Mouse (Mus musculus) neural tube, embryonic 12.5 days (tissue): ENCODE results near the gene Znrf1. TPM values are rescaled to one million over a fixed set of nuclear protein-coding genes. Genes with fewer than 3 reads are reported as not detected.

ENCODE experiments used
- ATAC-seq: fragments of 200-750 bp; cut with Nextera tagmentation; 2 replicates; pipeline ENCODE4 v1.8.0; 2017; ENCODE audit warnings: low read depth, mild to moderate bottlenecking, moderate TSS enrichment, moderate library complexity; ENCODE audit not compliant: low FRiP score
- H3K27ac ChIP-seq: fragments of 300-500 bp; sonication (generic); 2 replicates; pipeline ENCODE4 v1.5.1; 2016
- H3K27me3 ChIP-seq: fragments of 300-500 bp; sonication (generic); replicated peaks from 2 replicates; pipeline ENCODE4 v1.6.1; 2016; ENCODE audit warnings: mild to moderate bottlenecking
- H3K36me3 ChIP-seq: fragments of 300-500 bp; sonication (generic); 2 replicates; pipeline ENCODE4 v1.6.1; 2016; ENCODE audit warnings: mild to moderate bottlenecking
- H3K4me1 ChIP-seq: fragments of 300-500 bp; sonication (generic); 2 replicates; pipeline ENCODE4 v1.6.1; 2016
- H3K4me2 ChIP-seq: fragments of 300-500 bp; sonication (generic); replicated peaks from 2 replicates; pipeline ENCODE4 v1.6.1; 2016; ENCODE audit warnings: mild to moderate bottlenecking
- H3K4me3 ChIP-seq: fragments of 300-500 bp; sonication (generic); 2 replicates; pipeline ENCODE4 v1.5.1; 2016
- H3K9ac ChIP-seq: fragments of 300-500 bp; sonication (generic); 2 replicates; pipeline ENCODE4 v1.6.1; 2016; ENCODE audit warnings: mild to moderate bottlenecking
- H3K9me3 ChIP-seq: fragments of 300-500 bp; sonication (generic); 2 replicates; pipeline ENCODE4 v1.6.1; 2016; ENCODE audit warnings: mild to moderate bottlenecking
- WGBS: fragments of 180-500 bp; shearing (Covaris S2); methylation state at CpG from one replicate; pipeline ENCODE4 v1.1.7; 2016; 5-methylcytosine and 5-hydroxymethylcytosine counted together
- polyA plus RNA-seq: library from polyadenylated mRNA; unstranded; fragments of >200 nt; fragmentation: Nextera tagmentation; extraction: Ambion mirVana; gene quantifications from 2 replicates; pipeline ENCODE4 v1.2.1, GENCODE M21; 2016

The Znrf1 gene
- polyA plus RNA-seq, 1 experiment from 2014 or later: 118 TPM

DNA sequence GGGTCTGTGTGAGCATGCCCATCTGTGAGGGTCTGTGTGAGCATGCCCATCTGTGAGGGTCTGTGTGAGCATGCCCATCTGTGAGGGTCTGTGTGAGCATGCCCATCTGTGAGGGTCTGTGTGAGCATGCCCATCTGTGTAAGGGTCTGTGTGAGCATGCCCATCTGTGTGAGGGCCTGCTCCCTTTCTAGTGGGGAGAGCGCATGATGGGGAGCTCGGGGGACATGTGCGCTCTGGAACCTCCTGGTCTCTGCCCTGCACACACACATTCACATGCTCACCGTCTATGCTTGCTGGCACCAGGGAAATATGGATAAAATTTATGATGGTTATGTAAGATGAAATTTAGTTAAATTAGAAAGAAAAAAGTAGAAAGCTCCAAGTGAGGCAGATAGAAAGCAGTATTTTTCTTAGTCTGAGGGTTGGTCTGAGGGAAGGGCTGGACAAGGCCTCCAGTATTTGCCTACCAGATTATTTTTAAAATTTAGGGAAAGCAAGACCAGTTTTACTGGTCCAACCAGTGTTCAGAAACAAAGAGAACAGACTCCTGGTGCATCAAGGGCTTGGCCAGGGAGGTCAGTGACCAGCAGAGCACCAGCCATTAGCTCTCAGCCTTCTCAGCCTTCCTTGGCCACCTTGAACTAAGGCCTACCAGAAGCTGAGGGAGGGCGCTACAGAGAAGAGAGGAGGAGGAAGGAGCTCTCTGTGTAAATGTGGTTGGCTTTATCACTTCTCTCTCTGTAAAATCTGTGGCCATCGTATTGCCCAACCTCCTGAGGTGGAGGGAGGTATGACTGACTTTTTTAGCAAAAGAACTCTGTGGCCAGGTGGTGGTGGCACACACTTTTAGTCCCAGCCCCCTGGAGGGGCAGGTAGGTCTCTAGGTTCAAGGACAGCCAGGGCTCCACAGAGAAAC, 79.1 kb downstream of the Znrf1 start:
- Histone ChIP-seq H3K9me3 (no peaks in the 10 kb centered on the region), H3K4me3 (no peak overlapping the region), H3K27ac (no peak overlapping the region), H3K4me1 (no peaks in the 10 kb centered on the region; the same call in 1 of the 2 replicates), H3K9ac (no peak overlapping the region), H3K27me3 (no peaks in the 10 kb centered on the region), H3K4me2 (no peak overlapping the region), H3K36me3 (peaks cover 14% of the 10 kb centered on the region)
- WGBS: 94% methylated on average over 6 of the region's 6 CpGs
- ATAC-seq: no peak

DNA sequence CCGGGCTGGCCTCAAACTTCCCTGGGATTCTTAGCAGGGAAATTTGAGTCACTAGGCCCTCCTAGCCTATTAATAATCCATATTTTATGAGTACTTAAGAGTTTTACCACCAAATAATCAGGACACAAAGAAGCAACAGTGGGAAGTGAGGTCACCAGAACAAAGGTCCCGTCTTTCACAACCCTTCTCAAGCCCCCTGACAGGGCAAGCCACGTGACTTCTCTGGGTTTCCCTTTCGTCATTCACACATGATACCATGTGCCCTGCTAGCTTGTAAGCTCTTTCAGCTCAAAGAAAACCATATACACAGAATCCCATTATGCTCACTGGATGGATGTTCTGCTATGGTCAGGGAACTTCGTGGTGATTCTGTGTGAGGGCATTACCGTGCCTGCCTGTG, 81.9 kb downstream of the Znrf1 start:
- H3K36me3 ChIP-seq: peaks cover 28% of the 10 kb centered on the region
- H3K27me3 ChIP-seq: no peaks in the 10 kb centered on the region
- H3K27ac ChIP-seq: no peak overlapping the region
- H3K4me1 ChIP-seq: peaks cover 10% of the 10 kb centered on the region
- H3K9me3 ChIP-seq: no peaks in the 10 kb centered on the region
- no peak overlapping the region for H3K4me3 ChIP-seq
- no peak overlapping the region for H3K4me2 ChIP-seq
- no peak for ATAC-seq
- no peak overlapping the region for H3K9ac ChIP-seq
- 59% methylated on average over 6 of the region's 6 CpGs for WGBS

DNA sequence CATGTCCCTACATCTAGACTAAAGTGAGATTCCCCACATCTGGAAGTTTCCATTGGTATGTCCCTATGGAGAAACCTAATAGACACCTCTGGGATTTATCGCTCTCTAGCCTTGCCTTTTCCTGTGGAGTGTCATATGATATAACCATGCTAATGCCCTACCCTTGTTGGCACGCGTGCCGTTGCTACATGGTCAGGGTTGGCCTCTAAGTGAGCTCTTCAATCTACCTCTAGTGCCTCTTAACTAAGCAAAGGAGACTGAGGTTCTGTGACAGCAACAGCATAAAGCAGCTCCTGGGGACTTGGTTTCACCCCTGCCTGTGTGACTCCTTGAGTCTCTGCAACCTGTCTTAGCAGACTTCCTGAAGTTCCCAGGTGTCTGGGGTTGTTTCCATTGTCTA, 82.4 kb downstream of the Znrf1 start:
- Histone ChIP-seq H3K9me3 (no peaks in the 10 kb centered on the region), H3K27ac (no peak overlapping the region), H3K4me1 (peaks cover 10% of the 10 kb centered on the region), H3K36me3 (peaks cover 30% of the 10 kb centered on the region), H3K27me3 (no peaks in the 10 kb centered on the region), H3K9ac (no peak overlapping the region), H3K4me3 (no peak overlapping the region), H3K4me2 (no peak overlapping the region)
- no peak for ATAC-seq
- WGBS: 90% methylated on average over 4 of the region's 4 CpGs

DNA sequence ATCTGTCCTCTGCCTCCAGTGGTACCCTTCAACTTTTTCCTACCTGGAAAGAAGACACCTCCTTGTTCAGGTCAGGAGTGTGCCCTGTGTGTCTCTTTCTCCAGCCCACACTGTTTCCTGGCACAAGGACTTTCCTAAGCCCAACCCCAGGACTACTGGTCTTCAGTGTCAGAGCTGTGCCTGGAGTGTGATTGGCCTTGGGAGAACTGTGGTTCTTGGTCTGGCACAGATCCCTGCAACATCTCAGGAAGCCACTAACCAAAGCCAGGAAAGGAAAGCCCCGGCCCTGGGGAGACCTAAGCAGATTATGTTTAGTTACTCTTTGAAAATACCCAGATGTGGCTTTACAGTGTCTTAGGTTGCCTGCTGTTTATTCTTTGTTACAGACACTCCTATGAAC, 84.0 kb downstream of the Znrf1 start:
- H3K36me3 ChIP-seq: peaks cover 31% of the 10 kb centered on the region
- H3K4me2 ChIP-seq: no peak overlapping the region
- ATAC-seq: no peak
- 91% methylated on average over 1 of the region's 1 CpGs for WGBS
- no peaks in the 10 kb centered on the region for H3K9me3 ChIP-seq
- no peak overlapping the region for H3K4me3 ChIP-seq
- peaks cover 10% of the 10 kb centered on the region for H3K4me1 ChIP-seq
- H3K9ac ChIP-seq: no peak overlapping the region
- no peaks in the 10 kb centered on the region for H3K27me3 ChIP-seq
- H3K27ac ChIP-seq: no peak overlapping the region

DNA sequence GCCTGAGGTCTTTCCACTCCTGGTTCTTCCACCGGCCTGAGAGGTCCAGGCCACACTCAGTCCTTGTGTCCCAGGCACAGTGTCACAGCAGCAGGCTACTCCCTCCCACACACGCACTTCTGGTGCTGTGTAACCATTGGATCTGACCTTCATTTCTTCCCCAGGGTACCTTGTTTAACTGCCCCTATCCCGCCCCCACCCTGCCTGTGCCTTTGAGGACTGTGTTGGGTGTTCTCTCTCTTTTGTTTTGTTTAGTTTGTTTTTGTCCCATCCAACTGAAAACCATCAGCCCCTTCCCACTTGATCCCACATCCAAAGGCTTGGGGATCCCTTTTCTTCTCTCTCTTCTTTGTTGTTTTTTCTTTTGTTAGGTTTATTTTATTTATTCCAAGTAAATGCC, 86.2 kb downstream of the Znrf1 start:
- WGBS: 64% methylated on average over 3 of the region's 3 CpGs
- H3K36me3 ChIP-seq: peaks cover 35% of the 10 kb centered on the region
- ATAC-seq: no peak
- H3K27me3 ChIP-seq: no peaks in the 10 kb centered on the region
- H3K4me2 ChIP-seq: no peak overlapping the region
- no peak overlapping the region for H3K27ac ChIP-seq
- H3K4me3 ChIP-seq: no peak overlapping the region
- peaks cover 10% of the 10 kb centered on the region for H3K4me1 ChIP-seq
- H3K9ac ChIP-seq: 0 out of 2 replicates have a peak overlapping the region, but pooled peaks have one; percentile 29
- no peaks in the 10 kb centered on the region for H3K9me3 ChIP-seq

DNA sequence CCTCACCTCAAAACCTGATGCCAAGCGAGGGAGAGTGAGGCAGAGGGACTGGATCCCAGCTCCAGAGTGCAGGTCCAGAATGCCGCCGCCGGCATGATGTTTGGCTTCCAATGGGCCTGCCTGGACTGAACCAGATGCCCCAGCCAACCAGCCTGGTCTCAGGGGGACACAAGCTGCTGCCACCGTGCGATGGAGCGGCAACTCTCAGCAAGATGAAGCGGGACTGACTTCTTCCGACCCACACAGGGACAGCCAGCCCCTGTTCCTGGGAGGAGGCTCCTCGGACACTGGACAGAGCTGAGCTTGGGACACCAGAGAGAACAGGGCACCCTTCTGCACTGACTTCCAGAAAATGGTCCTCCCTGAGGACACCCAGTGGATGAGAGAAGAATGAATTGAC, 86.7 kb downstream of the Znrf1 start:
- Histone ChIP-seq H3K9ac (no peak overlapping the region), H3K4me2 (no peak overlapping the region), H3K27ac (no peak overlapping the region), H3K27me3 (no peaks in the 10 kb centered on the region), H3K36me3 (peaks cover 38% of the 10 kb centered on the region), H3K4me3 (no peak overlapping the region), H3K4me1 (peaks cover 10% of the 10 kb centered on the region), H3K9me3 (no peaks in the 10 kb centered on the region)
- ATAC-seq: no peak
- WGBS: 76% methylated on average over 10 of the region's 10 CpGs

DNA sequence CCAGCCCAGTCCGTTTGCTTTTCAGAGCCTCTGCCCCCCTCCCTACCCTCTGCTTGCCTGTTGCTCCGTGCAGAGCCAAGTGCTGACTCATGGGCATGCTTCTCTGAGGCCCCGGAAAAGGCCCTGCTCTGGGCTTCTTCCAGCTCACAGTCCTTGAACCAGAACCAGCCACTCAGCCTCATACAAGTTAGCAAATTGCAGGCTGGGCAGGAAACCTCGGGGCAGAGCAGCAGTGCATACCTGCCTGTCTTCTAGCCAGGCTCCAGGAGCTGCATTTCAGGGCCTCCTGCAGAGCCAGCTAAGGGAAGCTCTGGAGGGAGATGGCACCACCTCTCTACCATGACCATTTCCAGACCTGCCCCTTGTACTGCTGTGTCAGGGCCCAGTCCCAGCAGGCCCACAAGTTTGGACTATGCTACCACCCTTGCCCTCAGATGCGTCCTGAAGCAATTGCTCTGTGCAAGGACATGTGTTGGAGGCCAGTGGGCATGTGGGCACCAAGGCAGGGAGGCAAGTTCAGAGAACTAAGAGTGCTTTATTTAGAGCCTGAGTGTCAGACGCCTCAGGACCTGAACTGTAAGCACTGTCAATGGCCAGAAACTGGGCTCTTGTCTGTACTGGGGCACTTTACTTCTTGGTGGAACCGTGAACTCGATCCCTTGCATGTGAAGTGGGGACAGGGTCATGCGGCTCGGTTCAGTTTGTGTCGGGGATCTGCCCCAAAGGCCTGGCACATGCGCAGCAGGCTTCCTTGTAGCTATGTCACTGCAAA, 88.4 kb downstream of the Znrf1 start:
- H3K4me1 ChIP-seq: peaks cover 10% of the 10 kb centered on the region
- no peak for ATAC-seq
- no peak overlapping the region for H3K4me3 ChIP-seq
- no peak overlapping the region for H3K27ac ChIP-seq
- H3K4me2 ChIP-seq: no peak overlapping the region
- H3K9ac ChIP-seq: no peak overlapping the region
- 81% methylated on average over 12 of the region's 12 CpGs for WGBS
- no peaks in the 10 kb centered on the region for H3K9me3 ChIP-seq
- peaks cover 44% of the 10 kb centered on the region for H3K36me3 ChIP-seq
- no peaks in the 10 kb centered on the region for H3K27me3 ChIP-seq

DNA sequence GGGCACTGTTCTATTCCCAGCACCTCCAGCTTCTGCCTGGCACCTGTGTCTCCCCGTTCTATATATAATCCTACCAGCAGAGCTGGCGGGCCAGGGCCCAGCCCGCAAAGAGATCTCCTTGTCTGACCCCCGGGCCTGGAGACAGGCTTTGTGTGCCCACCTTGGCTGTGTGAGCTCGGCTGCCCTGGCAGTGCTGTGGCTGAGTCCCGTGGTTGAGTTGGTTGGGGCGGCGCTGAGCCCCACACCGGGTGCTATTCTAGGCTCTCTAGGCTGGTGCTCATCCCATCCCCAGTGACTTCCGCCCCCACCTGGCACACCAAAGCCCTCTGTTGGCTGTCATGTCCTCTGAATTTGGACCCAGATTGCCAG, 88.9 kb downstream of the Znrf1 start:
- Histone ChIP-seq H3K4me3 (no peak overlapping the region), H3K4me1 (peaks cover 10% of the 10 kb centered on the region), H3K27me3 (no peaks in the 10 kb centered on the region), H3K4me2 (no peak overlapping the region), H3K9ac (no peak overlapping the region), H3K27ac (no peak overlapping the region), H3K9me3 (no peaks in the 10 kb centered on the region), H3K36me3 (peaks cover 42% of the 10 kb centered on the region)
- no peak for ATAC-seq
- WGBS: 95% methylated on average over 10 of the region's 10 CpGs

DNA sequence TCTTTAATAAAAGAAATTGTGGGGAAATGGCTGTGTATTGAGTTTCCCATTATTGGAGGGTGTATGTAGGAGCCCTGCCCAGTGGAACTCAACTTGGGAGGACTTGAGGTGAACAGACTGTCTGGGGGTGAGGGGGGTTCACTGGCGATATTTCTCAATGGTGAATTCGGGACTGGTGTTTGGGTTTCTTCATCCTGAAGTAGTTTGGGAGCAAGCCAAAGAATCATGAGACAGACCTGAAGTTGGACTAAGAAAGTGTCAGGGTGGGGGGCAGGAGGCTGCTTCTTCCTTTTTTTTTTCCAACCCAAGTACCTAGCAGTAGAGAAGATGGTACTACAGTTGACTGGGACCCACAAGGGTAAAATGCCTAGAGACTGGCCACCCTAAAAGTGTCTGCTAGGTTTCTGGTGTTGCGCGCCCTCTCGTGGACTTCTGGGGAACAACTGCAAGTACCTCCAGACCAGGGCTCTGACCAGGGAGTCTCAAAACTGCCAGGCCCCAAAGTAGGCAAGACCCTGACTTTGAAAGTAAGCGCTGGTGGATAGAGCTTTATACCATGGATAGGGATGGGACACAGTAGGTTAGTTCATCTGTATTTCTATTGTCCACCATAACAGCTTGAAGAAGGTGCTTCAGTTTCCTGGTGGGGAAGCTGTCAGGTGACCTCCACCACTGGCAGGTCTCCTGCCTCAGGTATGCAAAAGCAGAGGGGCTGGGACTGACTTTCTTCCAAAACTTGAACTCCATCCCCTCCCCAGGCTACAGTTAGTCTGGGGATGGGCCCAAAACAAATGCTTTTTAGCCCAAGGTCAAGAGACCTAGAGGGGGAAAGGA, 90.0 kb downstream of the Znrf1 start:
- H3K36me3 ChIP-seq: peaks cover 35% of the 10 kb centered on the region
- no peak overlapping the region for H3K27ac ChIP-seq

DNA sequence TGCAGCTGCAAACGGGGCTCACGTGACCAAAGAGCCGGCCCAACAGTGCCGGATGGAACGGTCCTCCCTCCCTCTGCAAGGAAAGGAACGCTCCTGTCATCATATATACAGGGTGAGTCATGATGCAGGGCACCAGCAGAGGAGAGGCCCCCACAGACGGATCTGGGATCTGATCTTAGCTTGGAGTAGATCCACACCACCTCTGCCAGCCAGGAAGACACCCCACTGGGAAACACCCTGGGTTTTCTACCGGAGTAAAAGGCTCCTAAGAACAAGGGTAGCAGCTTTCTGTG, 90.6 kb downstream of the Znrf1 start:
- H3K4me2 ChIP-seq: no peak overlapping the region
- no peaks in the 10 kb centered on the region for H3K9me3 ChIP-seq
- H3K27me3 ChIP-seq: no peaks in the 10 kb centered on the region
- H3K27ac ChIP-seq: no peak overlapping the region
- H3K9ac ChIP-seq: no peak overlapping the region
- H3K4me3 ChIP-seq: no peak overlapping the region
- WGBS: 78% methylated on average over 8 of the region's 8 CpGs
- peaks cover 31% of the 10 kb centered on the region for H3K36me3 ChIP-seq
- peaks cover 10% of the 10 kb centered on the region for H3K4me1 ChIP-seq
- no peak for ATAC-seq

More for the DNA sequence above, 90.0 kb downstream of the Znrf1 start:
- 36% methylated on average over 6 of the region's 6 CpGs for WGBS
- H3K4me3 ChIP-seq: no peak overlapping the region
- peaks cover 10% of the 10 kb centered on the region for H3K4me1 ChIP-seq
- ATAC-seq: no peak
- H3K9ac ChIP-seq: no peak overlapping the region
- H3K27me3 ChIP-seq: no peaks in the 10 kb centered on the region
- no peak overlapping the region for H3K4me2 ChIP-seq
- H3K9me3 ChIP-seq: no peaks in the 10 kb centered on the region

DNA sequence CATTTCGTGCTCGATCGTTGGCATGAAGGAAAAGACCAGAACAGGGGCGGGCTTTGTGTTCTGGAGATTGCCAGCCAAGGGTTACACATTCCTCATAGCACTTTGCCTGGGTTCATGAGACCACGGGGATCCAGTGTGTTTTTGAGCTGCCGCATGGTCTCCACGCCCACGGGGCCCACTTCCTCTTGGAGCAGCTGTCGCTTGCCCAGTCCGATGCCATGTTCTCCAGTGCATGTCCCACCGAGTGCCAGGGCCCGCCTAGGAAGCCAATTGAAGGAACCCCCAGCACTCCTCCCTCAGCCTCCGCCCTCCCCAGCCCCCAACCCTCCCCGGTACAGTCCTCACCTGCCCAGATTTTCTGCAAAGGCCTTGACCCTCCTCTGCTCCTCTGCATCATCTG, 91.0 kb downstream of the Znrf1 start:
- 94% methylated on average over 14 of the region's 14 CpGs for WGBS
- Histone ChIP-seq H3K4me3 (no peak overlapping the region), H3K9me3 (no peaks in the 10 kb centered on the region), H3K27ac (no peak overlapping the region), H3K4me1 (peaks cover 6% of the 10 kb centered on the region), H3K36me3 (peaks cover 26% of the 10 kb centered on the region), H3K27me3 (no peaks in the 10 kb centered on the region), H3K9ac (no peak overlapping the region), H3K4me2 (no peak overlapping the region)
- no peak for ATAC-seq

DNA sequence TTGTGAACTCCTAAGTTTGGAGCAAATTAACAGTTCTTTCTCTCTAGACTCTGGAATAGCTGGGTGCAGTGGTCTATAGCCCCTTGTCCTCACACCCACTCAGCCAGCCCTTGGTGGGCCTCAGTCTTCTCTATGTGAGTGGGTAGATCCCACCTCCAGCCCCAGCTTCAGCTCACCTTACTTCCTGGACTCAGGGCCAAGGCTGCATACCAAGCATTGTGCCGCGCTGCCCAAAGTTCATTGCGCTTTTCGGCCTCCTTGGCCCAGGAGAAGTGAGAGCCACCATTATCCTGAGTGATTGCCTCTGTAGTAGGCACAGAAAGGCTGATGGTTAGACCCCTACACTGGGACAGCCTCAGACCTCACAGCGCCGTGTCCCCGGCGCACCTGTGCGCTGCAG, 92.0 kb downstream of the Znrf1 start:
- 96% methylated on average over 9 of the region's 9 CpGs for WGBS
- no peak overlapping the region for H3K4me2 ChIP-seq
- no peaks in the 10 kb centered on the region for H3K4me1 ChIP-seq
- ATAC-seq: no peak
- no peak overlapping the region for H3K27ac ChIP-seq
- H3K9me3 ChIP-seq: no peaks in the 10 kb centered on the region
- no peak overlapping the region for H3K9ac ChIP-seq
- H3K36me3 ChIP-seq: peaks cover 17% of the 10 kb centered on the region
- H3K4me3 ChIP-seq: no peak overlapping the region
- no peaks in the 10 kb centered on the region for H3K27me3 ChIP-seq
